12 mouse cellular contexts compared by ENCODE assay signal in the genomic region with DNA sequence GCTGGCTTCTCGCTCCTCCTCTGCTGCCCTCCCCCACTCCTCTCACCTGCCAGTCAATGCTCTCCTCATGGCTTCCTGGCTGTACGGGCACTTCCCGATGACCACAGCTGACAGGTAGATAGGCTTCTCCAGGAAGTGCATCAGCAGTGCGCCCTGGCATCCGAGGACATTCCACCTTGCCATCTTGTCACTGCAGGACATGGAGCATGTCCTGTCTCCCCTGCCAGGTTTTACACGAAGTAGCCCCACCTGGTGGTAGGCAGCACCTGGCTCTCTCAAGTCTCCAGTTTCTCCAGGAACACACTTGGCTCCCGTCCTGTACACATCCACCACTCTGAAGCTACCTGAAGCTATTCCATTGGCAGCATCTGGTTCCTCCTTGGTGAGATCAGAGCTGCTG. TPM values are rescaled to one million over a fixed set of nuclear protein-coding genes. Genes with fewer than 3 reads are reported as not detected.
DNase-seq lines count a peak whose midpoint lies in the region; ATAC-seq and TF ChIP-seq lines count a peak whose summit lies in the region.
"Had no signal": no experiment of that assay in that cellular context is flagged by ENCODE, and none has a peak within 500 bp of the region (broad histone marks: within the 10 kb centered on the region; RNA-seq: fewer than 3 reads in every experiment).

No protein-coding gene starts in this region.

- intact Hi-C loops in gastrocnemius, adult 2 months (cut with DNase I): loop anchor here (5.0 kb wide), 1 partner anchor 35 kb away; no protein-coding TSS in a partner anchor
- intact Hi-C loops in gastrocnemius, postnatal 14 days (cut with DNase I; ENCODE audit: low total_unique reads): loop anchor here (10.0 kb wide), 1 partner anchor 107 kb away; a partner anchor contains a TSS

- H3K36me3 ChIP-seq in hindbrain, embryonic 16.5 days (ENCODE audit: control insufficient read depth, insufficient read depth, low read length): no peaks in the 10 kb centered on the region; the same call in none of the 2 replicates

- DNase-seq in gastrocnemius, adult 2 months: no peak
- DNase-seq in gastrocnemius, postnatal 14 days: no peak
- peak; percentile 16 to 18 for DNase-seq in B cell, adult 2 months
- DNase-seq in cerebellum, adult 18-20 months: peak; percentile 67 to 72
- DNase-seq in lung, postnatal 25 days (ENCODE audit: low spot score): peak; percentile 14
- DNase-seq in right cerebral cortex, postnatal 4 days: no peak
- no peak for DNase-seq in embryo, embryonic 10 days (ENCODE audit: low spot score)
- DNase-seq: adrenal gland, adult 8-10 months; gastrocnemius, postnatal 25 days had no signal

- WGBS in hindbrain, embryonic 16.5 days: 80% methylated on average over 7 of the region's 7 CpGs

- no peaks in the 10 kb centered on the region for H3K27me3 ChIP-seq in hindbrain, embryonic 16.5 days (replicated peaks; ENCODE audit: control insufficient read depth, insufficient read depth, low read length)
- H3K27me3 ChIP-seq: embryonic facial prominence, embryonic 13.5 days; hindbrain, embryonic 12.5 days had no signal

- H3K9ac ChIP-seq in hindbrain, embryonic 16.5 days (ENCODE audit: low read depth, low read length): no peak overlapping the region
- H3K9ac ChIP-seq: embryonic facial prominence, embryonic 13.5 days; hindbrain, embryonic 12.5 days had no signal

- no peaks in the 10 kb centered on the region for H3K4me1 ChIP-seq in hindbrain, embryonic 16.5 days (ENCODE audit: control insufficient read depth, insufficient read depth, low read depth, low read length)
- H3K4me1 ChIP-seq: embryonic facial prominence, embryonic 13.5 days; hindbrain, embryonic 12.5 days had no signal

- no peak for ATAC-seq in hindbrain, embryonic 16.5 days

- no peak overlapping the region for H3K4me2 ChIP-seq in hindbrain, embryonic 16.5 days (ENCODE audit: low read length)
- H3K4me2 ChIP-seq: embryonic facial prominence, embryonic 13.5 days; hindbrain, embryonic 12.5 days had no signal

- H3K27ac ChIP-seq in gastrocnemius, adult 2 months: no peak overlapping the region
- no peak overlapping the region for H3K27ac ChIP-seq in hindbrain, embryonic 16.5 days (ENCODE audit: low read depth, low read length)
- H3K27ac ChIP-seq: embryonic facial prominence, embryonic 13.5 days; hindbrain, embryonic 12.5 days had no signal

- no peaks in the 10 kb centered on the region for H3K9me3 ChIP-seq in hindbrain, embryonic 16.5 days (ENCODE audit: control insufficient read depth, low read length)
- H3K9me3 ChIP-seq: embryonic facial prominence, embryonic 13.5 days; hindbrain, embryonic 12.5 days had no signal

- TF ChIP-seq CTCF in gastrocnemius, adult 2 months (IDR thresholded peaks at IDR 0.05): peak; percentile 4; the same call in 1 of the 2 replicates

- no peak overlapping the region for H3K4me3 ChIP-seq in gastrocnemius, adult 2 months
- H3K4me3 ChIP-seq in hindbrain, embryonic 16.5 days (ENCODE audit: low read length): no peak overlapping the region
- H3K4me3 ChIP-seq: embryonic facial prominence, embryonic 13.5 days; hindbrain, embryonic 12.5 days had no signal

RNA-seq across cellular contexts. Expression of a gene that starts 10.0 kb away (rescaled TPM):
- total RNA-seq in gastrocnemius, adult 2 months (2021): 1 to 10 TPM; 2.4 to 2.7 TPM
- total RNA-seq in gastrocnemius, postnatal 14 days (2021): 1 to 10 TPM; 1.3 TPM
- polyA plus RNA-seq in hindbrain, embryonic 16.5 days (2015; fragmentation: Nextera tagmentation; extraction: Ambion mirVana): 6.9 and 7.5 TPM in 2 replicates

RNA-seq across cellular contexts. Expression of a gene that starts 29.0 kb away (rescaled TPM):
- 100 to 1,000 TPM; 124 to 125 TPM for total RNA-seq in gastrocnemius, adult 2 months (2021)
- 100 to 1,000 TPM; 100 to 107 TPM for total RNA-seq in gastrocnemius, postnatal 14 days (2021)
- 173 and 178 TPM in 2 replicates for polyA plus RNA-seq in hindbrain, embryonic 16.5 days (2015; fragmentation: Nextera tagmentation; extraction: Ambion mirVana)

RNA-seq across cellular contexts. Expression of a gene that starts 29.1 kb away (rescaled TPM):
- 10 to 100 TPM; 10.1 to 11.0 TPM for total RNA-seq in gastrocnemius, adult 2 months (2021)
- total RNA-seq in gastrocnemius, postnatal 14 days (2021): 10 to 100 TPM in 1 of 2 experiments, 1 to 10 TPM in 1; 9.1 to 10.4 TPM
- 66.8 and 71.9 TPM in 2 replicates for polyA plus RNA-seq in hindbrain, embryonic 16.5 days (2015; fragmentation: Nextera tagmentation; extraction: Ambion mirVana)

RNA-seq across cellular contexts. Expression of a gene that starts 32.7 kb away (rescaled TPM):
- not detected for total RNA-seq in gastrocnemius, adult 2 months (2021)
- total RNA-seq in gastrocnemius, postnatal 14 days (2021): not detected
- polyA plus RNA-seq in hindbrain, embryonic 16.5 days (2015; fragmentation: Nextera tagmentation; extraction: Ambion mirVana): 0.33 and 0.70 TPM in 2 replicates
- total RNA-seq: gastrocnemius, postnatal 25 days had no signal

RNA-seq across cellular contexts. Expression of a gene that starts 41.6 kb away (rescaled TPM):
- total RNA-seq in gastrocnemius, adult 2 months (2021): 100 to 1,000 TPM in 1 of 2 experiments, 10 to 100 TPM in 1; 99.6 to 105 TPM
- 10 to 100 TPM; 73.9 to 78.5 TPM for total RNA-seq in gastrocnemius, postnatal 14 days (2021)
- polyA plus RNA-seq in hindbrain, embryonic 16.5 days (2015; fragmentation: Nextera tagmentation; extraction: Ambion mirVana): 422 and 469 TPM in 2 replicates

Comparison
In these comparisons a context has a peak if more than half of its experiments do, and no peak if none do; other contexts are left out.
1. DNase-seq: peak in B cell, adult 2 months (2 of 2), cerebellum, adult 18-20 months (2 of 2) and lung, postnatal 25 days (single experiment); none in gastrocnemius, adult 2 months (single experiment), gastrocnemius, postnatal 14 days (single experiment), right cerebral cortex, postnatal 4 days (single experiment) and embryo, embryonic 10 days (single experiment).